24 mouse cellular contexts compared by ENCODE assay signal in genomic region chr7:67352989-67353388, GRCm38 (mm10). TPM values are rescaled to one million over a fixed set of nuclear protein-coding genes. Genes with fewer than 3 reads are reported as not detected.
A peak's percentile ranks its signal among the peaks of the same experiment; 100 is the strongest.
DNase-seq lines count a peak whose midpoint lies in the region; ATAC-seq and TF ChIP-seq lines count a peak whose summit lies in the region.
"Had no signal": no experiment of that assay in that cellular context is flagged by ENCODE, and none has a peak within 500 bp of the region (broad histone marks: within the 10 kb centered on the region; RNA-seq: fewer than 3 reads in every experiment).

No protein-coding gene starts in this region.

- H3K36me3 ChIP-seq in liver, adult 2 months (ENCODE audit: control insufficient read depth, insufficient read depth, low read length) = no peaks in the 10 kb centered on the region
- H3K36me3 ChIP-seq in liver, embryonic 12.5 days = no peaks in the 10 kb centered on the region

- TF ChIP-seq POLR2A in liver, adult 2 months (IDR thresholded peaks at IDR 0.05; ENCODE audit: extremely low read depth, insufficient read depth, low read length) = no peak

- peak; percentile 59 for DNase-seq in liver, adult 2 months (ENCODE audit: extremely low read depth, low read depth, low spot score)
- peak; percentile 55 for DNase-seq in induced T-regulatory cell, adult 2 months (ENCODE audit: low read depth)
- no peak for DNase-seq in spleen, postnatal 36 days (ENCODE audit: low spot score in 2 of 2)
- DNase-seq in left cerebral cortex, postnatal 14 days (ENCODE audit: low spot score in 2 of 2) = no peak
- DNase-seq: adrenal gland, postnatal 10 days; cerebellum, adult 11 months; cerebellum, adult 8-10 months; cerebellum, postnatal 14 days; embryo, embryonic 11 days; gastrocnemius, adult 2 months; gastrocnemius, postnatal 25 days; heart, postnatal 10 days; heart, postnatal 4 days had no signal

- no peak overlapping the region for H3K4me2 ChIP-seq in liver, embryonic 12.5 days
- H3K4me2 ChIP-seq: embryonic facial prominence, embryonic 15.5 days; hindbrain, embryonic 12.5 days had no signal

- WGBS in liver, adult 2 months = 40% methylated on average over 4 of the region's 4 CpGs
- WGBS in liver, embryonic 12.5 days (ENCODE audit: insufficient replicate concordance) = 70% methylated on average over 4 of the region's 4 CpGs

- intact Hi-C loops in left cerebral cortex, postnatal 14 days (cut with DNase I) = no loop called here

- H3K4me1 ChIP-seq in liver, adult 2 months (ENCODE audit: control insufficient read depth, insufficient read depth, low read length) = peaks cover 9% of the 10 kb centered on the region
- peaks cover 4% of the 10 kb centered on the region; the same call in 1 of the 2 replicates for H3K4me1 ChIP-seq in liver, embryonic 12.5 days
- H3K4me1 ChIP-seq: embryonic facial prominence, embryonic 15.5 days; forebrain, embryonic 10.5 days; hindbrain, embryonic 12.5 days had no signal

- no peak for TF ChIP-seq CTCF in liver, adult 2 months (IDR thresholded peaks at IDR 0.05; ENCODE audit: low read depth, low read length)

- no peak overlapping the region for H3K27ac ChIP-seq in liver, adult 2 months (replicated peaks; ENCODE audit: insufficient read depth, low read depth, low read length)
- H3K27ac ChIP-seq in liver, embryonic 12.5 days = no peak overlapping the region
- H3K27ac ChIP-seq: embryonic facial prominence, embryonic 15.5 days; forebrain, embryonic 10.5 days; gastrocnemius, adult 2 months; heart, embryonic 10.5 days; hindbrain, embryonic 12.5 days had no signal

- ATAC-seq in liver, embryonic 12.5 days = no peak
- ATAC-seq in CD4-positive, CD25-positive, alpha-beta regulatory T cell, adult 4 months = peak; percentile 35
- ATAC-seq in megakaryocyte, adult 5-6 weeks (ENCODE audit: poor library complexity, severe bottlenecking) = no peak
- ATAC-seq: forebrain, embryonic 14.5 days; hindbrain, embryonic 16.5 days; Patski had no signal

- H3K79me2 ChIP-seq in liver, adult 2 months (ENCODE audit: control insufficient read depth, insufficient read depth, low read length) = peaks cover 18% of the 10 kb centered on the region

- no peak overlapping the region for H3K4me3 ChIP-seq in liver, adult 2 months (ENCODE audit: insufficient read depth, low read depth, low read length)
- H3K4me3 ChIP-seq in liver, embryonic 12.5 days = no peak overlapping the region
- H3K4me3 ChIP-seq: embryonic facial prominence, embryonic 15.5 days; erythroblast, embryonic 14.5 days; forebrain, embryonic 10.5 days; gastrocnemius, adult 2 months; heart, embryonic 10.5 days; hindbrain, embryonic 12.5 days had no signal

- no peak overlapping the region for H3K9ac ChIP-seq in liver, adult 2 months (ENCODE audit: low read depth, low read length)
- no peak overlapping the region for H3K9ac ChIP-seq in liver, embryonic 12.5 days
- H3K9ac ChIP-seq: embryonic facial prominence, embryonic 15.5 days; hindbrain, embryonic 12.5 days had no signal

- no peaks in the 10 kb centered on the region for H3K9me3 ChIP-seq in liver, embryonic 12.5 days (replicated peaks)
- H3K9me3 ChIP-seq: embryonic facial prominence, embryonic 15.5 days; heart, embryonic 10.5 days; hindbrain, embryonic 12.5 days had no signal

- no peaks in the 10 kb centered on the region for H3K27me3 ChIP-seq in liver, adult 2 months (ENCODE audit: control insufficient read depth, insufficient read depth, low read length)
- no peaks in the 10 kb centered on the region for H3K27me3 ChIP-seq in liver, embryonic 12.5 days (replicated peaks)
- H3K27me3 ChIP-seq: embryonic facial prominence, embryonic 15.5 days; hindbrain, embryonic 12.5 days; Patski had no signal

RNA-seq across cellular contexts. Expression of gene Mef2a, which starts 19.7 kb away (rescaled TPM):
- 22.7 and 24.8 TPM in 2 replicates for total RNA-seq in liver, adult 2 months (2014; rRNA removed)
- 5.5 and 12.0 TPM in 2 replicates for polyA plus RNA-seq in liver, adult 2 months (2012; rRNA removed)
- polyA plus RNA-seq in liver, embryonic 12.5 days (2016; fragmentation: Nextera tagmentation; extraction: Ambion mirVana) = 15.0 and 16.6 TPM in 2 replicates
- 10 to 100 TPM in 1 of 2 experiments, 1 to 10 TPM in 1; 9.9 to 11.3 TPM for polyA plus RNA-seq in CD4-positive, CD25-positive, alpha-beta regulatory T cell, adult 4 months (2017; shearing (Covaris generic))
- 100 to 1,000 TPM; 122 to 123 TPM for total RNA-seq in left cerebral cortex, postnatal 14 days (2021)
- 154 and 168 TPM in 2 replicates for total RNA-seq in megakaryocyte, adult 5-6 weeks (2015)
- total RNA-seq in megakaryocyte, adult 5-6 weeks (2017) = 76.5 and 94.0 TPM in 2 replicates

Comparison
In these comparisons a context has a peak if more than half of its experiments do, and no peak if none do; other contexts are left out.
1. DNase-seq: peak in liver, adult 2 months (single experiment) and induced T-regulatory cell, adult 2 months (single experiment); none in spleen, postnatal 36 days (0 of 2) and left cerebral cortex, postnatal 14 days (0 of 2).